Mouse (Mus musculus) embryonic stem cell, embryonic (primary cell): Measurements from ENCODE around the gene Arhgap23.

ENCODE experiments used
- CTCF ChIA-PET, 4 experiments: fragments of 300-600 bp in 2 of 4; fragments of 350-600 bp in 2 of 4; sonication (Branson Sonifier 250); formaldehyde crosslinking; loops; one replicate each; lab custom pipeline; 2022; ENCODE audit warnings: inconsistent platforms in 2 of 4; lab: Charles Lee
- POLR2A ChIA-PET, 4 experiments: fragments of 300-600 bp in 2 of 4; fragments of 350-600 bp in 2 of 4; sonication (Branson Sonifier 250); formaldehyde crosslinking; loops; one replicate each; lab custom pipeline; 2022; ENCODE audit warnings: antibody characterized with exemption in 4 of 4, inconsistent platforms in 1 of 4; lab: Charles Lee

The Arhgap23 gene

GRCm38 (mm10) chr11:97531381-97532260 lies 116.3 kb downstream of the Arhgap23 start:
- ChIA-PET POLR2A (interaction anchor here (0.6 to 4.5 kb wide), 71 partner anchors 8 to 350 kb away, joined by 3 to 42 read pairs (median 4); partner anchors contain the start of genes Srcin1 (in 3 of the 4), Epop (in 2 of the 4), Kpnb1 (in 1 of the 4) and Mllt6 (in 1 of the 4)), CTCF (interaction anchor here (0.5 to 3.9 kb wide), 118 partner anchors 9 to 841 kb away, joined by 3 to 41 read pairs (median 4); partner anchors contain the start of genes Srcin1 (in 4 of the 4), 4933428G20Rik (in 1 of the 4), Arhgap23 (in 1 of the 4) and Epop (in 1 of the 4))

GRCm38 (mm10) chr11:97532354-97532753 lies 117.0 kb downstream of the Arhgap23 start:
- CTCF ChIA-PET: interaction anchor here (0.5 to 3.9 kb wide), 76 partner anchors 8 to 254 kb away, joined by 3 to 41 read pairs (median 5); partner anchors contain the start of genes Srcin1 (in 4 of the 4), 4933428G20Rik (in 1 of the 4) and Arhgap23 (in 1 of the 4)

DNA sequence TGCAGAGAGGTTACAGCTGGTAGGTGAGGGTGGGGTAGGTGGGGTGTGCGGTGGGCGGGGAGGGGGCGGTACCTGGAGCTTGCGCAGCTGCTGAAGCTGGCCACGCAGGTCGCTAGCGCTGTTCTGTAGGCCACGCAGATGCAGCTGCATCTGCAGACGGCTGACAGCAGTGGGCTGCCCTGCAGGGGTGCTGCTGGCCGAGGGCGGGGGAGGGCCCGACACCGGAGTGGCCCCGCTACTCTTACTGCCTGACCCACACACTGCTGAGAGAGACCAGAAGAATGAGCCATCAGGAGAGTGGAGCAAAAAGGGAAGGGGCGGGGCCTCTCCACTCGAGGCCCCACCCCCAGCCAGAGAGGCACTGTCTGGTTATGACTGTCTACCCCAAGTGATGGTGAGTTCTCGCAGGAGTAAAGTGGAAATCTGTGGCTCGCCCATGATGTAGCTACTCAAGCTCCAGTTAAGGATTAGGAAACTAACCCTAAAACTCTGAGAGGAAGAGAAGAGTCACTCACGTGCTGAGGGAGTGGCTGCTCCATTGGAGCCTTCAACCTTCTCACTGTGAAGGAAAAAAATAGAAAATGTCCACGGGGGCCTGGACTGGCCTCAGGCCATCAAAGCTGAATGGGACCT lies 117.7 kb downstream of the Arhgap23 start:
- ChIA-PET CTCF (interaction anchor here (0.6 to 3.9 kb wide), 23 partner anchors 11 to 255 kb away, joined by 3 to 41 read pairs (median 12); partner anchors contain the start of genes Srcin1 (in 2 of the 4) and 4933428G20Rik (in 1 of the 4)), POLR2A (interaction anchor here in 2 of 4 experiments (0.6 to 4.5 kb wide), 30 partner anchors 8 to 1372 kb away, joined by 3 to 42 read pairs (median 5); partner anchors contain the start of genes Arhgap23 (in 1 of the 2) and Kpnb1 (in 1 of the 2))

More at GRCm38 (mm10) chr11:97532354-97532753, 117.0 kb downstream of the Arhgap23 start:
- POLR2A ChIA-PET: interaction anchor here (0.6 to 4.5 kb wide), 39 partner anchors 9 to 349 kb away, joined by 3 to 42 read pairs (median 5); partner anchors contain the start of genes Srcin1 (in 2 of the 4) and Kpnb1 (in 1 of the 4)

DNA sequence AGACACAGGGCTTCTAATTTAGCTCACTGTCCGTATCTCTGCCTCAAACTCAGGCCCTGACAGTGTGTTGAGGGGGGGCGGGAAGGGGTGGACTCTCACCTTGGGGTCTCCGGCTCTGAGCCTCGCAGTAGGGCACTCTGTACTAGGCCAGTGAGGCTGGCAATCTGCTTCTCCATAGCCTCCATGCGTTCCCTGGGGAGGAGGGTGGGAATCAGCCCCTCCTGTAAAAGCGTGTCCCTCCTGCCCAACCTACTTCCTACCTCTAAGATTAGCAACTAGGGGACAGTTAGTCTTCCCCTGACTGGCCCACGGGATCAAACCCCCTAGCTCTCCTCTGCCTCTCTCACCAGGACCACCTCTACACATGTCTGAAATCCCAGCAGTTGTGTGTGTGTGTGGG lies 118.3 kb downstream of the Arhgap23 start:
- CTCF ChIA-PET: interaction anchor here (0.6 to 3.9 kb wide), 8 partner anchors 11 to 206 kb away, joined by 3 to 41 read pairs (median 10); partner anchors contain the start of gene 4933428G20Rik (in 1 of the 4)
- POLR2A ChIA-PET: interaction anchor here in 2 of 4 experiments (0.6 to 4.5 kb wide), 19 partner anchors 10 to 1372 kb away, joined by 3 to 16 read pairs (median 4); partner anchors contain the start of genes Arhgap23 (in 1 of the 2) and Kpnb1 (in 1 of the 2)

GRCm38 (mm10) chr11:97534442-97535307 lies 119.3 kb downstream of the Arhgap23 start:
- ChIA-PET CTCF (interaction anchor here in 1 of 4 experiments (1.2 kb wide), 1 partner anchor 38 kb away, joined by 3 read pairs; no protein-coding TSS in a partner anchor), POLR2A (interaction anchor here in 2 of 4 experiments (0.7 to 3.1 kb wide), 4 partner anchors 9 to 308 kb away, joined by 3 to 16 read pairs (median 6); no protein-coding TSS in a partner anchor)

DNA sequence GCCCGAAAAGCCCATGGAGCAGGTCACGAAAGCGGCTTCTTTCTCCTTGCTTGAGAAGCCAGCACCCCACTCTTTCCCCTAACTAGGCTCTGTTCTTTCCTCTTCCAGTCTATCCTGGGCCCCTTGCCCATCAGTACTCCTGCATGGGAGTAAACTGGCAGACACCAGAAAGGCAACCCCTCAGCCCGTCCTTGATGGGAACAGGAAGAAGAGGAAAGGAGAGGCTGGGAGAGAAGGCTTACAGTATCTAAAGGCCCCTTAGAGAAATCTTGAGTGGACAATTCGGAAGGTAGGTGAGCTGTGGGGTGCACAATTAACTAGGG lies 119.9 kb downstream of the Arhgap23 start:
- POLR2A ChIA-PET: interaction anchor here in 1 of 4 experiments (1.5 kb wide), 1 partner anchor 9 kb away, joined by 4 read pairs; no protein-coding TSS in a partner anchor

GRCm38 (mm10) chr11:97535660-97536059 lies 120.3 kb downstream of the Arhgap23 start:
- CTCF ChIA-PET: interaction anchor here (0.6 to 2.6 kb wide), 7 partner anchors 10 to 52 kb away, joined by 3 to 9 read pairs (median 7); partner anchors contain the start of gene Srcin1 (in 2 of the 4)
- POLR2A ChIA-PET: interaction anchor here in 2 of 4 experiments (0.5 to 2.7 kb wide), 6 partner anchors 8 to 108 kb away, joined by 3 to 12 read pairs (median 4); no protein-coding TSS in a partner anchor

More for the DNA sequence above, 119.9 kb downstream of the Arhgap23 start:
- CTCF ChIA-PET: interaction anchor here in 1 of 4 experiments (1.9 kb wide), 1 partner anchor 22 kb away, joined by 4 read pairs; no protein-coding TSS in a partner anchor

DNA sequence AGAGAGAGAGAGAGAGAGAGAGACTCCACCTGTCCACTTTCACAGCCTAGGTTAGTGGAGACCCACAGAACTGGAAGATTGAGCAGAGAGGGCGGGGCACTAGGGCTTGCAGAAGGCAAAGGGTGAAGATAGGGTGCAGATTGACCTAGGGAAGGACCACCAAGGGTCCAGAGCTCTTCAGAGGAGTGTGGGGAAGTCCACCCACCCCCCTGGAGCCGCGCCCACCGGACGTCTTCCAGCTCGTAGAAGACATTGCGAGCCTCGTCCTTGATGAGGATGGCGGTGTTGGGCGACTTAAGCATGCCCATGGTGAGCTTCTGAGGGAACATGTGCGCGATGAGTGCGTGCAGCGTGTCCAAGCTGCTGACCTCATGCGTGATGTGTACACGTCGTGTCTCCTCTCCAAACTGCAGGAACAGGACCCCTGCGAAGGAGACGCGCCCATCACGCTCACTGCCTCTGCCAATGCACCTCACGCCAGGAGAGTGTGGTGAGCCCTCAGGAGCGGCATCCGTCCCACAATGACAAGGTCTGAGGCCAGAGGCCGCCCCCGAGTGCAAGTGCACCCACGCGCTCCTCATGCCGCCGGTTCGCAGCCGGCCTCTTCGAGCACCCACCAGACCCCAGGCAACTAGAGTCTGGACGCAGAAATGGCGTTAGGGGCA lies 120.9 kb downstream of the Arhgap23 start:
- POLR2A ChIA-PET: interaction anchor here (0.5 to 2.7 kb wide), 26 partner anchors 8 to 135 kb away, joined by 3 to 13 read pairs (median 4); no protein-coding TSS in a partner anchor
- CTCF ChIA-PET: interaction anchor here (0.6 to 2.6 kb wide), 22 partner anchors 10 to 136 kb away, joined by 3 to 9 read pairs (median 4); partner anchors contain the start of gene Srcin1 (in 2 of the 4)

- ChIA-PET CTCF (interaction anchor here (0.6 to 2.6 kb wide), 30 partner anchors 9 to 1210 kb away, joined by 3 to 9 read pairs (median 4); partner anchors contain the start of gene Srcin1 (in 2 of the 4)), POLR2A (interaction anchor here (0.5 to 2.7 kb wide), 40 partner anchors 9 to 445 kb away, joined by 3 to 13 read pairs (median 4); no protein-coding TSS in a partner anchor)
Observed at GRCm38 (mm10) chr11:97536835-97537579, 121.7 kb downstream of the Arhgap23 start.

DNA sequence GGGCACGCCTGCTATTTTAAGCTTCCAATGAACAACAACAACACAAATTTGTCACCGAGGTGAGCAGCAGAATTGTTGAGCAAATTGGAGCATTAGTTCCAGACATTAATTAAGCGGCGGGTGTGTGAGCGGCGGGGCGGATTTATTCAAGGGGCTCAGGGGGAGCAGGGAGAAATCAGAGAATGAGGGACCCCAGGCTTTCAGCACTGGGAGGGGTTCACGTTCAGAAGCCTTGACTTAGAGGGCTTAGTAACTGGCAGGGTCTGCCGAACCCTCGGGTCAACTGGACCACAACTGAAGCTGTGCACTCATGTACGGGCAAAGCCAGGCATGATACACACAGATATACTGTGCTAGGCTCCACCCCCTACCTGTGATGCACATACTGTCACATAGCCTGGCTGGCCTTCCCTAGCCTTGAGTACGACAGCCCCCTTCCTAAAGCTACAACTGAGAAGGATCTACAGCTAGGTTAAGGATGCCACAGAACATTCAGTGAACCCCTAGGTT lies 122.3 kb downstream of the Arhgap23 start:
- POLR2A ChIA-PET: interaction anchor here in 3 of 4 experiments (0.5 to 2.7 kb wide), 29 partner anchors 8 to 445 kb away, joined by 3 to 13 read pairs (median 4); no protein-coding TSS in a partner anchor

GRCm38 (mm10) chr11:97539622-97540021 lies 124.3 kb downstream of the Arhgap23 start:
- CTCF ChIA-PET: interaction anchor here in 1 of 4 experiments (0.6 to 2.5 kb wide), 3 partner anchors 8 to 44 kb away, joined by 3 to 6 read pairs (median 5); no protein-coding TSS in a partner anchor
- POLR2A ChIA-PET: interaction anchor here in 2 of 4 experiments (1.2 to 1.7 kb wide), 2 partner anchors 10 to 31 kb away, joined by 3 to 5 read pairs; no protein-coding TSS in a partner anchor

More for the DNA sequence above, 122.3 kb downstream of the Arhgap23 start:
- CTCF ChIA-PET: interaction anchor here (0.6 to 2.6 kb wide), 17 partner anchors 8 to 1209 kb away, joined by 3 to 9 read pairs (median 5); partner anchors contain the start of gene Srcin1 (in 2 of the 4)

- ChIA-PET POLR2A (interaction anchor here in 1 of 4 experiments (0.9 to 1.9 kb wide), 9 partner anchors 8 to 87 kb away, joined by 3 to 9 read pairs (median 4); no protein-coding TSS in a partner anchor), CTCF (interaction anchor here (0.5 to 2.5 kb wide), 7 partner anchors 8 to 518 kb away, joined by 3 to 8 read pairs (median 4); no protein-coding TSS in a partner anchor)
Observed at GRCm38 (mm10) chr11:97540136-97540535, 124.8 kb downstream of the Arhgap23 start.

GRCm38 (mm10) chr11:97540604-97541003 lies 125.3 kb downstream of the Arhgap23 start:
- ChIA-PET POLR2A (interaction anchor here in 1 of 4 experiments (0.9 to 1.9 kb wide), 9 partner anchors 9 to 86 kb away, joined by 3 to 9 read pairs (median 4); no protein-coding TSS in a partner anchor), CTCF (interaction anchor here (0.5 to 2.5 kb wide), 8 partner anchors 9 to 518 kb away, joined by 3 to 8 read pairs (median 4); no protein-coding TSS in a partner anchor)
